9 mouse cellular contexts compared by ENCODE assay signal in the genomic region with DNA sequence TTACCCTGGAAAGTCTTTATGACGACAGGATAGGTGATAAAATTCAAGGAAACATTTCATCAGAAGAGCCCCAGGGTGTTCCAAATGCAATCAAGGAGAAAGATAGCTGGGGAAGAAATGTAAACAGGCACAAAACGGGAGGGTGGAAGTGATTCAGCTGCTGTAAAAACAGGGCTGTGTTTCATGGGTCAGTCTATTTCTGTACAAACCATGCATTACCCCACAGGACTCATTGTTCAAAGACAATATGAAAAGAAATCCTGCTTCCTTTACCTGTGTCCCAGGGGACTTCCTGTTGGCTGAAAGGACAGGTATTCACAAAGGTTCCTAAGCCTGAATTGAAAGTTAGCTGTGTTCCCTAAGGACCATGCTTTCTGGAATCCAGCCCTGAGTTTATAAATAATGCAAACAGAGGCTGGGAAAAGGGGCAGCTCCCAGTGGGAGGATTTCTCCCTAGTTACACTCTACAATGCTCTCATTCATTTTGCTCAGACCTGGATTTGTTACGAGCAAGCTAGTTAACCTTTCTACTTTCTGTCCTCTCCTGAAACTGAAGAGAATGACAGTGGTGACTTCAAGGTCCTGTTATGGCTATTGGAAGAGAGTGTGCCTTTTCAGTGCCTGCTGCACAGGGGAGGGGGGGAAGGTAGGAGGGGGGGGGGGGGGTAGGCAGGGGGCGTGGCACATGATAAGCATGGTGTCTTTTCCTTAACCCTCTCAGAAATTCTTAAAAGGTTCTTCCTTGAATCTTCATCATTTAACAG. TPM values are rescaled to one million over a fixed set of nuclear protein-coding genes. Genes with fewer than 3 reads are reported as not detected.
DNase-seq lines count a peak whose midpoint lies in the region; ATAC-seq lines count a peak whose summit lies in the region.
"Had no signal": no experiment of that assay in that cellular context is flagged by ENCODE, and none has a peak within 500 bp of the region (broad histone marks: within the 10 kb centered on the region; RNA-seq: fewer than 3 reads in every experiment).

No protein-coding gene starts in this region.

- no peaks in the 10 kb centered on the region for H3K9me3 ChIP-seq in forebrain, embryonic 14.5 days (replicated peaks; ENCODE audit: control insufficient read depth, low read length)
- H3K9me3 ChIP-seq in neural tube, embryonic 13.5 days, result no peaks in the 10 kb centered on the region
- H3K9me3 ChIP-seq: embryonic facial prominence, embryonic 13.5 days had no signal

- DNase-seq in kidney, postnatal 14 days, result peak; percentile 32
- DNase-seq in kidney, adult 18-20 months, result no peak
- peak; percentile 67 for DNase-seq in forebrain, embryonic 14.5 days (ENCODE audit: low spot score)
- peak; percentile 63 to 64 for DNase-seq in heart, postnatal 10 days
- no peak for DNase-seq in embryo, embryonic 10.5 days (ENCODE audit: low spot score)
- no peak for DNase-seq in layer of hippocampus, adult 11-12 months (ENCODE audit: low spot score)

- H3K4me3 ChIP-seq in forebrain, embryonic 14.5 days (ENCODE audit: low read depth, low read length), result no peak overlapping the region
- no peak overlapping the region for H3K4me3 ChIP-seq in neural tube, embryonic 13.5 days
- H3K4me3 ChIP-seq: embryonic facial prominence, embryonic 13.5 days had no signal

- H3K36me3 ChIP-seq in forebrain, embryonic 14.5 days (ENCODE audit: control insufficient read depth, insufficient read depth, low read length), result no peaks in the 10 kb centered on the region
- H3K36me3 ChIP-seq in neural tube, embryonic 13.5 days, result no peaks in the 10 kb centered on the region
- H3K36me3 ChIP-seq: embryonic facial prominence, embryonic 13.5 days had no signal

- no peak overlapping the region for H3K4me2 ChIP-seq in forebrain, embryonic 14.5 days (ENCODE audit: low read length)
- peak overlapping the region; percentile 11; the same call in 1 of the 2 replicates for H3K4me2 ChIP-seq in neural tube, embryonic 13.5 days
- H3K4me2 ChIP-seq: embryonic facial prominence, embryonic 13.5 days had no signal

- H3K9ac ChIP-seq in forebrain, embryonic 14.5 days (ENCODE audit: low read length), result no peak overlapping the region
- no peak overlapping the region for H3K9ac ChIP-seq in neural tube, embryonic 13.5 days
- H3K9ac ChIP-seq: embryonic facial prominence, embryonic 13.5 days had no signal

- H3K4me1 ChIP-seq in forebrain, embryonic 14.5 days (ENCODE audit: control insufficient read depth, insufficient read depth, low read length), result peaks cover 4% of the 10 kb centered on the region; the same call in 1 of the 2 replicates
- peaks cover 11% of the 10 kb centered on the region for H3K4me1 ChIP-seq in neural tube, embryonic 13.5 days (replicated peaks)

- intact Hi-C loops in heart, postnatal 10 days (cut with DNase I), result loop anchor here (2.0 kb wide), 1 partner anchor 52 kb away; no protein-coding TSS in a partner anchor

- ATAC-seq in forebrain, embryonic 14.5 days, result peak; percentile 48; the same call in 1 of the 2 replicates
- peak; percentile 67; the same call in 1 of the 2 replicates for ATAC-seq in neural tube, embryonic 13.5 days (ENCODE audit: low read depth)
- ATAC-seq in frontal cortex, adult (ENCODE audit: low TSS enrichment), result no peak

- no peak overlapping the region for H3K27ac ChIP-seq in forebrain, embryonic 14.5 days (ENCODE audit: low read depth, low read length)
- H3K27ac ChIP-seq in neural tube, embryonic 13.5 days (replicated peaks), result peak overlapping the region; percentile 42; the same call in 1 of the 2 replicates
- H3K27ac ChIP-seq: embryonic facial prominence, embryonic 13.5 days had no signal

- H3K27me3 ChIP-seq in forebrain, embryonic 14.5 days (replicated peaks; ENCODE audit: control insufficient read depth, insufficient read depth, low read length), result no peaks in the 10 kb centered on the region
- no peaks in the 10 kb centered on the region for H3K27me3 ChIP-seq in neural tube, embryonic 13.5 days
- H3K27me3 ChIP-seq: embryonic facial prominence, embryonic 13.5 days had no signal

- WGBS in forebrain, embryonic 14.5 days, result 17% methylated on average over 3 of the region's 4 CpGs
- 18% methylated on average over 4 of the region's 4 CpGs for WGBS in neural tube, embryonic 13.5 days

RNA-seq across cellular contexts. Expression of a gene that starts 13.0 kb away (rescaled TPM):
- 11.7 and 13.4 TPM in 2 replicates for polyA plus RNA-seq in forebrain, embryonic 14.5 days (2014; fragmentation: Nextera tagmentation; extraction: Ambion mirVana)
- total RNA-seq in heart, postnatal 10 days (2021), result 10 to 100 TPM; 12.9 to 13.5 TPM
- 12.4 and 14.8 TPM in 2 replicates for polyA plus RNA-seq in neural tube, embryonic 13.5 days (2015; fragmentation: Nextera tagmentation; extraction: Ambion mirVana)

Comparison
In these comparisons a context has a peak if more than half of its experiments do, and no peak if none do; other contexts are left out.
1. DNase-seq: peak in kidney, postnatal 14 days (single experiment), forebrain, embryonic 14.5 days (single experiment) and heart, postnatal 10 days (2 of 2); none in kidney, adult 18-20 months (single experiment), embryo, embryonic 10.5 days (single experiment) and layer of hippocampus, adult 11-12 months (single experiment).